Mouse (Mus musculus) erythroblast, embryonic 14.5 days (primary cell): ENCODE data around the gene Grid1. TPM values are rescaled to one million over a fixed set of nuclear protein-coding genes. Genes with fewer than 3 reads are reported as not detected.

Experiments
- H3K27me3 ChIP-seq: 2 replicates; pipeline ENCODE4 v1.6.1; 2012; ENCODE audit warnings: inconsistent platforms; ENCODE audit not compliant: control insufficient read depth
- H3K36me3 ChIP-seq: 2 replicates; pipeline ENCODE4 v1.6.1; 2012; ENCODE audit warnings: mild to moderate bottlenecking, inconsistent platforms; ENCODE audit not compliant: control insufficient read depth
- H3K4me1 ChIP-seq: 2 replicates; pipeline ENCODE4 v1.6.1; 2012; ENCODE audit warnings: inconsistent platforms; ENCODE audit not compliant: control insufficient read depth
- H3K4me3 ChIP-seq: replicated peaks from 2 replicates; pipeline ENCODE3; 2012; ENCODE audit warnings: moderate library complexity, mild to moderate bottlenecking, inconsistent platforms
- H3K9me3 ChIP-seq: 2 replicates; pipeline ENCODE4 v1.6.1; 2012; ENCODE audit warnings: low read length, inconsistent platforms, mixed read lengths; ENCODE audit not compliant: control insufficient read depth
- GATA1 ChIP-seq: IDR thresholded peaks from 2 replicates; pipeline ENCODE4 v1.6.1; 2012; ENCODE audit warnings: low read length, inconsistent platforms, mixed read lengths
- TAL1 ChIP-seq: IDR thresholded peaks from 3 replicates; pipeline ENCODE4 v1.6.1; 2012; ENCODE audit warnings: low read length, inconsistent platforms, mixed read lengths
- polyA plus RNA-seq: library from polyadenylated mRNA; stranded (reverse); fragments of >175 nt; gene quantifications from 2 replicates; pipeline ENCODE4 v1.2.3, GENCODE M21; 2012

Gene Grid1
- polyA plus RNA-seq, 1 experiment, result not detected

DNA sequence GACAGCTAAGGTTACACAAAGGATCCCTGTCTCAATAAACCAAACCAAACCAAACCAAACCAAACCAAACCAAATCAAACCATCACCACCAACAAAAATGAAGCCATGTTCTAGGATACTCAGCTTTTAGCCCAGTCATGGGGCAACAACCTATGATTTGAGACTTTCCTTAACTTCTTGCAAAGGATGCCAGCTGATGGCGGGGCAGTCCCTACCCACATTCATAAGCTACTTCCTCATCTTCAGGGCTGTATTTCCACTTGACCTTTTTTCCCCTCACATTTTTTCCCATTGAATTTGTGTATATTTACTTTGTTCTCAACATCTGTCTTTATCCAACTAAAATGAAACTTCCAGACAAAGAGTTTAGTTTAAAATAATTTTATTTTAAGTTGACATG is 135.8 kb downstream of the Grid1 start:
- H3K9me3 ChIP-seq, result no peaks in the 10 kb centered on the region
- TF ChIP-seq TAL1 (no peak), GATA1 (no peak)

DNA sequence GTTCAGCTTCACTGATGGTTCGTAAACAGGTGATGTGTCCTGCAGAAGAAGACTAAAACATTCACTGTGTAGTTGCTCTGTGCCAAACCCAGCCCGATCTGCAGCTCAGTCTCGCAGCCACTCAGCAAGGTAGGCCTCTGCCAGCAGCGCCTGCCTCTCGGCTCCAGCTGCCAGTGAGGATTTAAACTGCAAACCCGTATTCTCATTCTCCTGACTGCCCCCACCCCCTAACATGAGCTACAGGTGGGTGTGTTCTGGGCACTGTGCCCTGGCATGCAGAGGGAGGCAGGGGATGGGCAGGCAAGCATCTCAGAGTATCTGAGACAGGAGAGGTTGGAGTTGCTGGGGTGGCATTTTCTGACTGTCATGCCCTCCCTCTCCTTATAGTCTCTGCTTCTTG is 140.3 kb downstream of the Grid1 start:
- Histone ChIP-seq H3K4me3 (no peak overlapping the region), H3K27me3 (no peaks in the 10 kb centered on the region), H3K36me3 (no peaks in the 10 kb centered on the region)

More for the DNA sequence above, 135.8 kb downstream of the Grid1 start:
- Histone ChIP-seq H3K4me1 (no peaks in the 10 kb centered on the region), H3K27me3 (no peaks in the 10 kb centered on the region), H3K36me3 (no peaks in the 10 kb centered on the region), H3K4me3 (no peak overlapping the region)

DNA sequence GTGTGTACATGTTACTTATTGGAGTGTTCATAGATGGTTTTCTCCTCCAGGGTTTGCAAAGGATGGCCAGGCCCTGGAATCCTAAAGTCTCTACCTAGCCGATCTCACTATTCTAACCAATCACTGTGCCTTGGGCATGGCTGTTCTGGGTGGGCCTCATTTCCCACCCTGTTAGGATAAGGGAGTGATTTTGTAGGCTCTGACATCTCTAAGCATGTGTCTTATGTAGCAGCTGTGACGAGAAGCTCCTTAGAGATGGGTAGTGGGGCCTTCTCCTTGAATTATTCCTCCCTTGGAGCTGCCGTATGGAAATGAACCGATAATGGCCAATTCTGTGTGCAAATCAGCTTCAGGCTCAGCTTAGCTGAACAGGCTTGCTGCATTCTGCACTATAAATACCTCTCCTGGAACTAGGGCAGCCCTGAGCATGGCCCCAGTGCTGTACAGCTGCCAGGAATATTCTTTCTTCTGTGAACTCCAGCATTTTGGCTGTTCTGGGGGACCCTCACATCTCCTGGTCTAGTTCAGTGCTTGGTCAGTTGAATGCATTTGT is 143.8 kb downstream of the Grid1 start:
- TF ChIP-seq TAL1 (no peak), GATA1 (no peak)
- Histone ChIP-seq H3K36me3 (no peaks in the 10 kb centered on the region), H3K4me1 (no peaks in the 10 kb centered on the region), H3K27me3 (no peaks in the 10 kb centered on the region), H3K9me3 (no peaks in the 10 kb centered on the region), H3K4me3 (no peak overlapping the region)

More for the DNA sequence above, 140.3 kb downstream of the Grid1 start:
- no peaks in the 10 kb centered on the region for H3K9me3 ChIP-seq
- TF ChIP-seq GATA1 (no peak), TAL1 (no peak)
- H3K4me1 ChIP-seq, result no peaks in the 10 kb centered on the region

DNA sequence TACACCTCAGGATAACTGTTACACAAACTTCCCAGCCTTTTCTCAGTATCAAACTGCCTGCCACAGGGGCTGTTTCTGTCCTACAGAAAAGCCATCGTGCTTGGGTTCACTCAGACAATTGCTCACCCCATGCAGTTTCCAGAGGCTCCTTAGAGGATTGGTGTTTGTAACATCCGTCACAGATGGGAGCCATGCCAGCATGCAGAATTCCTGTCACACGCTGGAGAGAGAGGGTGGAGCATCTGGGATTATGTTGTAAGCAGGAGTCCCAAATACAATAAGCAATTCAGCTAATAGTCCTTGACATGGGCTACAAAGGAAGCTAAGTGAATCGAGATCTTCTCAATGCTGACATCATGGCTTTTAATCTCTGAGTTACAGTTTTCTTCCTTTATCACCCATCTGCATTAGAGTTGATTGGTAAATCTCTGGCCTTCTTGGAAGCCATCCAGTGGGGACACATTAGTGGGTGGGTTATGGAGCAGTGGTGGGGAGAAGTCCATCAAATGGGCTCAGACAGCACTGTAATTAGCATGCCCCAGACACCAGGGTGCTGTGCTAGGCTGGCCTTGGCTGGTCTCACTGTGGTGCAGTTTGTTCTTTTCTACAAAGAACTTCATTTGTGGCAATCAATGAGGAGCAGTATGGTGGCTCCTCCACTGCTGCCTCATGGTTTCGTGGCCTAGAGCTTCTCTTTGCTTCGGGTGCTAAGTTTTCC is 149.4 kb downstream of the Grid1 start:
- Histone ChIP-seq H3K36me3 (no peaks in the 10 kb centered on the region), H3K4me1 (no peaks in the 10 kb centered on the region), H3K9me3 (no peaks in the 10 kb centered on the region), H3K4me3 (no peak overlapping the region), H3K27me3 (no peaks in the 10 kb centered on the region)
- no peak for TF ChIP-seq GATA1
- TF ChIP-seq TAL1, result no peak

DNA sequence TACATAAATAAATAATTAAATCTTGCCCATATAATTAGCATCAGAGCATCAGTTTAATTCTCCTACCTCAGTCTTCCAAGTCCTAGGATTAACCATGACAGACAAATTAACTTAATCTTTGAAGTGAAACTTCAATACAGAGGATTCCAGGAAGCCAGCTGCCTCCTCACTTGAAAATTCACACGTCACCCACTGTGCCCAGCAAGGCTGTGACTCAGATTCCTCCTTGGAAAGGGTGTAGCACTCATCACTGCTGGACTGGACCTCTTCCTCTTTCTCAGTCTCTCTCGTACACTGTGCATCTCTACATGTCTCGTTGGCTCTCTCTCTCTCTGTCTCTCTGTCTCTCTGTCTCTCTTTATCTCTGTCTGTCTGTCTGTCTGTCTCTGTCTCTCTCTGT is 153.0 kb downstream of the Grid1 start:
- Histone ChIP-seq H3K9me3 (no peaks in the 10 kb centered on the region), H3K36me3 (no peaks in the 10 kb centered on the region), H3K4me1 (no peaks in the 10 kb centered on the region), H3K4me3 (no peak overlapping the region), H3K27me3 (no peaks in the 10 kb centered on the region)
- TF ChIP-seq GATA1 (no peak), TAL1 (no peak)

DNA sequence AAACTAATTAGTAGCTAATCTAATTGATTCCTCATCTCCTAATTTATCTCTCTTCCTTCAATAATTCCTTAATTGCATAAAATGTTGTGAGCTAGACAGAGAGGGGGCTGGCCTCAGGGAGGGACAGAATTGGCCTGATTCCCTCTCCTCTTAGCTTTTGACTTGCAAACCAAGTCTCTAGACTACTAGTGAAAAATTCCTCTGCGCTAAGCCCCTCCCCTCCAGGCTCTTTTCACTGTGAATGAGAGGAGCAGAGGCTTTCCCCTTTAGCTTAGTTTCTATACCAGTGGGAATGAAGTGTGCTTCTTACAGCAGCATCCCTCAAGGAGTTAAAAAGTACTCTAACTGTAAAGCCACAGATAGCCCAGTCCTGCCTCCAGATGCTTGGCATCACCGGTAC is 160.8 kb downstream of the Grid1 start:
- no peaks in the 10 kb centered on the region for H3K36me3 ChIP-seq
- H3K4me1 ChIP-seq, result no peaks in the 10 kb centered on the region
- no peaks in the 10 kb centered on the region for H3K27me3 ChIP-seq
- H3K9me3 ChIP-seq, result no peaks in the 10 kb centered on the region
- TF ChIP-seq GATA1 (no peak), TAL1 (no peak)
- H3K4me3 ChIP-seq, result no peak overlapping the region

DNA sequence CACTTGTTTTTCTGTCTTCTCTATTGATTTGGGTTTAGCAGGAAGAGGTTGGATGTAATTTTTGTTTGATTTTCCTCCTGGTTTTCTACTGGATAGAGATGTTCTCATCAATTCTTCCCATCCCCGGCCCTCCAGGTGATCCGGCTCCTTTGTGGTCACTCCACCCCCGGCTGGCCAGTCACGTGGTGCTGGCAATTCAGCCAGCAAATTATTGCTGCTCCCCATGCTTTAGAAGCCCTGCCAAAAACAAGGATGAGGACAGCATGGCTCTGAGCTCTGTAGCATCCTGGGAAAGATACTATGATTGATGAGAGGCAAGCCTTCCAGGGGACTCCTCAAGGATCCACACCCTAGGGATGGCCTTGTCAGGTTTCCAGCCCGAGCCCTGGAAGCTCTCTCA is 169.2 kb downstream of the Grid1 start:
- no peak for TF ChIP-seq TAL1
- TF ChIP-seq GATA1, result no peak
- no peaks in the 10 kb centered on the region for H3K36me3 ChIP-seq
- no peaks in the 10 kb centered on the region for H3K27me3 ChIP-seq
- H3K4me3 ChIP-seq, result no peak overlapping the region
- no peaks in the 10 kb centered on the region for H3K9me3 ChIP-seq
- no peaks in the 10 kb centered on the region for H3K4me1 ChIP-seq

DNA sequence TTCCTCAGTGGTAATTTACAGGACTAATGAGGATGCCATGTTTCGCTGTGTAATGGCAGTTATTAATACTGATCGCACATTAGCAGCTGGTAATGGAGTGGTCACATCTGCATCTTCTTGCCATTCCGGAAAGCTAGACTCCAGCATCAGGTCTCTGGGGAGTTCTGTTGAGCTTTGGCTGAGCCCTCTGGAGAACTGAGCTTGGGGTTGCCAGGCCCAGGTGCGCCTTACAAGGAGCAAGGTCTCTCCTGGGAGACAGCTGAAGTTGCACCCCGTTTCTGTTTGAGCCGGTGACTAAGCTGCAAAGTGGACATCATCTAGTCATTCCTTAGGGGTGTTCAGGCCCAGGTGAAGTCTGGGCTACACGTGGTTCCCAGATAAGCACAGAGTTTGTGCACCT is 186.8 kb downstream of the Grid1 start:
- no peak for TF ChIP-seq GATA1
- TF ChIP-seq TAL1, result no peak
- Histone ChIP-seq H3K27me3 (no peaks in the 10 kb centered on the region), H3K4me1 (no peaks in the 10 kb centered on the region), H3K9me3 (no peaks in the 10 kb centered on the region), H3K36me3 (no peaks in the 10 kb centered on the region), H3K4me3 (no peak overlapping the region)

DNA sequence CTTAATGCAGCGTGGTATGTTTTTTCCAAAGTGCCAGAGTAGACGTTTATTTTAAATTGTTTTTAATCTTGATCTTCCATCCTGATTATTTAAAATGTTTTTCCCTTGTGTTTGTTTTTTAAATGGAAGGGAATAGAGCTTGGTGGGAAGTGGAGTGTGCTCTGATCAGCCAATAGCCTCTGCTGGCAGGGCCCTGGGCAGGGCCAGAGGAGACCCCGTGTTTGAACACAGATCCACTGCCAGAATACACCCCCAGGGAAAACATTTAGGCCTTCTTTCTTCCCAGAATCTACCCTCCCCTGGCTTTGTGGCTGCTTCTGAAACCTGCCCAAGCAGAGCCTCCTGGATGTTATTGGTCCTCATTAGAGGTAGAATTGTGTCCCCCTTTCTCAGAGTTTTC is 188.8 kb downstream of the Grid1 start:
- H3K4me1 ChIP-seq, result no peaks in the 10 kb centered on the region

DNA sequence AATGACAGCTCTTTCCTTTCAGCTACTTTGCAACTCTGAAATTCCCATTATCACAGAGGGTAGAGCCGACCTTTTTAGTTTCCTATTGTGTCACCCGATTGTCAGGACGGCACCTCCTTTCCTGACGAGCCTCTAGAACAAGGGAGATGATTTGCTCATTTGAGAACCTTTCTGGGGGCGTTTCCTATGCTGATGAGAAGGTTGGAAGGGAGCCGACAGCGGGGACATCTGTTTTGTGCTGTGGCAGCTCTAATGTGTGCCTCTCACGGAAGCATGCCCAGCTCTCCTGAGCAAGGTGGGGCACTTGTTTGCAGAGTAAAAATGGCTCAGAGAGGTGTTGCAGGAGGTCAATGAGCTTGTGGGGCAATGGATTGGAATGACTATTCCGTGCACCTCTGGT is 189.2 kb downstream of the Grid1 start:
- H3K9me3 ChIP-seq, result no peaks in the 10 kb centered on the region
- H3K4me1 ChIP-seq, result no peaks in the 10 kb centered on the region
- no peak overlapping the region for H3K4me3 ChIP-seq
- H3K36me3 ChIP-seq, result no peaks in the 10 kb centered on the region
- H3K27me3 ChIP-seq, result no peaks in the 10 kb centered on the region
- TF ChIP-seq GATA1, result no peak
- TF ChIP-seq TAL1, result no peak

More for the DNA sequence above, 188.8 kb downstream of the Grid1 start:
- Histone ChIP-seq H3K27me3 (no peaks in the 10 kb centered on the region), H3K4me3 (no peak overlapping the region), H3K36me3 (no peaks in the 10 kb centered on the region), H3K9me3 (no peaks in the 10 kb centered on the region)
- no peak for TF ChIP-seq TAL1
- TF ChIP-seq GATA1, result no peak
